Mouse (Mus musculus): ENCODE data around the gene Thra.

GRCm38 (mm10) chr11:98776843-98777590 lies 36.6 kb downstream of the Thra start:
- no peak for TF ChIP-seq CTCF (IDR thresholded peaks at IDR 0.05; ENCODE audit: insufficient read depth, low read depth, low read length)
- no peak for TF ChIP-seq POLR2A (IDR thresholded peaks at IDR 0.05; ENCODE audit: insufficient read depth, low read depth, low read length)

Data from olfactory bulb, adult 2 months (tissue).